Mouse (Mus musculus) bone marrow macrophage, adult 2 months (primary cell): ENCODE data around the gene Spaca4. TPM values are rescaled to one million over a fixed set of nuclear protein-coding genes. Genes with fewer than 3 reads are reported as not detected.

Experiments
- H3K27ac ChIP-seq: 2 replicates; pipeline ENCODE4 v1.5.1; 2012; ENCODE audit warnings: low read depth, low read length; ENCODE audit not compliant: insufficient read depth
- H3K4me1 ChIP-seq: 2 replicates; pipeline ENCODE4 v1.6.1; 2012; ENCODE audit warnings: low read length; ENCODE audit not compliant: control insufficient read depth, insufficient read depth
- H3K4me3 ChIP-seq: 2 replicates; pipeline ENCODE4 v1.5.1; 2012; ENCODE audit warnings: mild to moderate bottlenecking, low read length, moderate library complexity; ENCODE audit not compliant: insufficient read depth
- CTCF ChIP-seq: IDR thresholded peaks from 2 replicates; pipeline ENCODE4 v1.5.1; 2012; ENCODE audit warnings: low read depth, mild to moderate bottlenecking, low read length, moderate library complexity
- POLR2A ChIP-seq: IDR thresholded peaks from 2 replicates; pipeline ENCODE4 v1.6.1; 2012; ENCODE audit warnings: mild to moderate bottlenecking, low read depth, low read length, borderline replicate concordance
- polyA plus RNA-seq: library from polyadenylated mRNA; stranded (reverse); fragments of >200 nt; gene quantifications from 2 replicates; pipeline ENCODE4 v1.2.4, GENCODE M21; 2012; ENCODE audit not compliant: missing spikeins, insufficient read depth, insufficient read length

Spaca4 gene
- polyA plus RNA-seq, 1 experiment: not detected

- TF ChIP-seq POLR2A (no peak), CTCF (no peak)
- Histone ChIP-seq H3K4me1 (peaks cover 7% of the 10 kb centered on the region), H3K27ac (peak overlapping the region; percentile 6; the same call in 1 of the 2 replicates), H3K4me3 (peak overlapping the region; percentile 72)
Measured at GRCm38 (mm10) chr7:45714630-45715089, 11.0 kb downstream of the Spaca4 start.

DNA sequence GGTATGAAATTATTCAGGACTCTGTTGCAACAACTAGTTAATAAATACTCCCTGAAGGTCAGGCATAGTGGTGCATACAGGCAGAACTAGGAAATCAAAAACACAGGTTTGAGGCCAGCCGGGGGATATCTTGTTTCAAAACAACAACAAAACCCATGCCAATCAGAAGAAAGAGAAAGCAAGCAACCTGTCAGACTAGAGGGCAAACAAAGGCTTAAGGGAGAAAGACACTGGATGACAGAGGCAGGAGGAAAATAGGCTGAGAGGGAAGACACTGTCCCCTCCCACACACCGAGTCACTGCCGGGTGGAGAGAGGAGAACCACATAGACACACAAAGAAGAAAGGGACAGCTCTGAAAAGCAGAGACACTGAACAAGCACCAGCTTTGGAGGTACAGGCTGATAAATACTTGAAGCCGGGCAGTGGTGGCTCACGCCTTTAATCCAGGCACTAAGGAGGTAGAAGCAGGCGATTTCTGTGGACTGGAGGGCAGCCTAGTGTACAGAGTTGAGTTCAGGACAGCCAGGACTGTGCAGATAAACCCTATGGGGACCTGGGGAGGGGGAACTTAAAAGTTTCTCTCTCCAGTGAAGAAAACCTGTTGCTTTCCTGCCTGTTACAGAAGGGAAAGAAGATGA is 11.6 kb downstream of the Spaca4 start:
- H3K27ac ChIP-seq: no peak overlapping the region
- TF ChIP-seq CTCF (no peak), POLR2A (no peak)
- H3K4me3 ChIP-seq: peak overlapping the region; percentile 72
- peaks cover 6% of the 10 kb centered on the region for H3K4me1 ChIP-seq

DNA sequence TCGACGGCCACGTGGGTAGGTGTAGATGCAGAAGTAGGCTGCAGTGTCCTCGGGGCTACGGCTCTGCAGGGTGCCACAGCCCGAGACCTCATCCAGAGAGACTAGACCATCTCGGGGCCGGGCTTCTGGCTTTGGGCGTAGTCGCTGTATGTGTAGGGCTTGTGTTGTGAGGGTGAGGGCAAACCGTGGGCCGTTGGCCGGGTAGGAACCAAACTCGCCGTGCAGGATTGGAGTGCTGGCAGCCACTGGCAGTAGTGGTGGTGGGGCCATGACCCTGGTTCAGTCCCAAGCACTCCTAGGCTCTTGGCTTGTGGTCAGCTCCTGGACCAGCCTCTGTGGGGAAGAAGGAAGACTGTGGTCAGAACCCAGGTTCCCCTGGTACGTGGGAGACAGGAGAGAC is 12.2 kb downstream of the Spaca4 start:
- H3K4me1 ChIP-seq: peaks cover 12% of the 10 kb centered on the region
- no peak overlapping the region for H3K4me3 ChIP-seq
- no peak for TF ChIP-seq CTCF
- TF ChIP-seq POLR2A: no peak
- H3K27ac ChIP-seq: no peak overlapping the region

- TF ChIP-seq CTCF (no peak), POLR2A (no peak)
Measured at GRCm38 (mm10) chr7:45712022-45712757, 13.4 kb downstream of the Spaca4 start.

DNA sequence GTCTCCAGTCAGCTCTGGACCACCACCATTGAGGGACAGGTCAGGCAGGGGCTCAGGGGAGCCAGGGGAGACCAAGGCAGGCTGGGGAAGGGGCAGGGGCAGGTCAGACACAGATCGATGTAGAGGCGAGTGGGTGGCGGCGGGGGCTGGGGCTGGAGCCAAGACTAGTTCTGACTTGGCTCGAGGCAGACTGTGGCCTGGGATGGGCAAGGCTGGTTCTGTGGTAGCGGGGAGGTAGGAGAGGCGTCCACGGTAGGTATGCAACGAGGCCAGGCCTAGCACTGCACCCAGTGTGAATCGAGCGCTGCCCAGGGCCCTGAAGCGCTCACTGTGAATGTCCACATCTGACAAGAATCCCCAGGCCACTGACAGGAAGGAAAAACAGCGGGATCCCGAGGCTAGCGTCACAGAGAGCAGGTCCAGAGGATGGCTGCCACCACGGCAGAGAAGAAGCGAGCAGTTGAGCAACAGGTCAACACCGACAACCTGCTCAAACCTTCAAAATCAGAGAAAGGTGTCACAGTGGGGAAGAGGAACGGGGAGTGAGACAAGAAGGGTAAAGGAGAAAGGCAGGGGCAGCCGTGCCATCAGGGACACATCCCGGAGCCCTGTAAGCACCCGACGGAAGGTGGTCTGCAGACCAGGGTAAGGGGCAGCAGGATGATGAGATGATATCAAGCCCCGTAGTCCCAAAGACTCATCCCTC is 14.1 kb downstream of the Spaca4 start:
- no peak overlapping the region for H3K4me3 ChIP-seq
- no peak overlapping the region for H3K27ac ChIP-seq
- H3K4me1 ChIP-seq: peaks cover 21% of the 10 kb centered on the region
- TF ChIP-seq POLR2A: no peak
- no peak for TF ChIP-seq CTCF

More at GRCm38 (mm10) chr7:45712022-45712757, 13.4 kb downstream of the Spaca4 start:
- Histone ChIP-seq H3K4me3 (no peak overlapping the region), H3K27ac (no peak overlapping the region), H3K4me1 (peaks cover 20% of the 10 kb centered on the region)

GRCm38 (mm10) chr7:45710477-45711191 is 15.0 kb downstream of the Spaca4 start:
- H3K4me1 ChIP-seq: peaks cover 21% of the 10 kb centered on the region
- H3K27ac ChIP-seq: no peak overlapping the region
- no peak overlapping the region for H3K4me3 ChIP-seq
- TF ChIP-seq POLR2A: no peak
- no peak for TF ChIP-seq CTCF

- Histone ChIP-seq H3K4me3 (no peak overlapping the region), H3K27ac (no peak overlapping the region), H3K4me1 (peaks cover 21% of the 10 kb centered on the region)
- TF ChIP-seq CTCF: no peak
- no peak for TF ChIP-seq POLR2A
Measured at GRCm38 (mm10) chr7:45709677-45710355, 15.8 kb downstream of the Spaca4 start.

GRCm38 (mm10) chr7:45709036-45709435 is 16.6 kb downstream of the Spaca4 start:
- Histone ChIP-seq H3K4me1 (peaks cover 19% of the 10 kb centered on the region), H3K27ac (peak overlapping the region; percentile 95; the same call in 1 of the 2 replicates), H3K4me3 (0 out of 2 replicates have a peak overlapping the region, but pooled peaks have one; percentile 50)
- no peak for TF ChIP-seq POLR2A
- TF ChIP-seq CTCF: no peak
